Mouse (Mus musculus) testis, adult 10 weeks (tissue): ENCODE results near the gene Spopl. TPM values are rescaled to one million over a fixed set of nuclear protein-coding genes. Genes with fewer than 3 reads are reported as not detected.

Experiments used
- polyA plus RNA-seq: library from polyadenylated mRNA; stranded (reverse); fragments of 350-450 nt; fragmentation: Illumina TruSeq; extraction: RNeasy Lipid Tissue Mini Kit (QIAGEN cat#74804); gene quantifications from one replicate; pipeline ENCODE4 v1.2.3, GENCODE M21; 2014; ENCODE audit warnings: low read depth, low replicate concordance

Gene Spopl
- 30.3 TPM for polyA plus RNA-seq

DNA sequence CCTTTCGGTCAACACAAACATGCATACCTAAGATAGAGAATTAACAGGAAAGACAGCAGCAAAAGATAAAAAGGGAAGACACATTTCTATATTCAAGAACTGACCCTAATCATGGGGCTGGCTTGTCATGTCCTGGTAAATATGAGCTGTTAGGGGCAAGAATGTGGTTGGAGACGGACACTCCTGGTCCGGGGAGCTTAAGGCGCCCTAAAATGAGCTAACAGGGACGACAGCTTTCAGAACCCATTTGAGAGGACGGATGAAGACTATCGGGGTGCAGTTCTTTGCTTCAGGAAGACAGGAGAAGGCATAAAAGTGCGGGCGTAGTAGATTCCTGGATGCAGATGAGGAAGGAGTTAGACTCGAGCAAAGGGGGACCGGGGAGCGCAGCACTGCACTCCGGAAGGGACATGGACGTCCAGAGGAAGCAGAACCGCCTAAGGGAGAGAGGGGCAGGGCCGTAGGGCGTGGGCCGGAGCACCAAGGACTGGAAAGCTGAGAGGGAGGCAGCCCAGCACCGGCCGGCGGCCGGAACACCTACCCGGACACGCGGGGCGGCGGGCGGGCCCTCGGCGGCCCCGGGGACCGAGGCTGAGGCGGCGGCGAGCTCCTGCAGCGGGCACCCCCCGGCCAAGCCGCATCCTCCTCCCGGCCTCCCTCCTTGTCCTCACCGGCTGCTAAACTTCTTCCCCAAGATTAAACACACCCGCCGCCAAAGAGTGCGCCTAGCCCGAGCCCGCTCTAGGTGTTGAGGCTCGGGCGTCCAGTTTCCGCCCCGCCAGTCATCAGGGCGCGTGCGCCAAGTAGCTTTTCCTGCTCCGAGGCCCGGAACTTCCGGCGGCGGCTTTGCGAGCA is at the start of gene Spopl:
TSS of gene Spopl (minus strand) at position 805 of the 855 bp plus-strand sequence.

